ENCODE assay signal across 9 mouse cellular contexts in genomic region chr1:51216292-51217050, GRCm38 (mm10).
DNase-seq lines count a peak whose midpoint lies in the region; ATAC-seq lines count a peak whose summit lies in the region.
"Had no signal": no experiment of that assay in that cellular context is flagged by ENCODE, and none has a peak within 500 bp of the region (broad histone marks: within the 10 kb centered on the region; RNA-seq: fewer than 3 reads in every experiment).

No protein-coding gene starts in this region.

- H3K27ac ChIP-seq in embryonic facial prominence, embryonic 14.5 days (replicated peaks; ENCODE audit: low read depth, low read length), result no peak overlapping the region
- H3K27ac ChIP-seq: limb, embryonic 12.5 days had no signal

- H3K4me2 ChIP-seq in embryonic facial prominence, embryonic 14.5 days (ENCODE audit: low read depth, low read length), result no peak overlapping the region
- H3K4me2 ChIP-seq: limb, embryonic 12.5 days had no signal

- no peak overlapping the region for H3K4me3 ChIP-seq in embryonic facial prominence, embryonic 14.5 days (ENCODE audit: low read depth, low read length)
- H3K4me3 ChIP-seq: limb, embryonic 12.5 days had no signal

- 63% methylated on average over 5 of the region's 5 CpGs for WGBS in embryonic facial prominence, embryonic 14.5 days

- H3K27me3 ChIP-seq in embryonic facial prominence, embryonic 14.5 days (replicated peaks; ENCODE audit: control insufficient read depth, insufficient read depth, low read length), result no peaks in the 10 kb centered on the region
- H3K27me3 ChIP-seq: limb, embryonic 12.5 days had no signal

- H3K36me3 ChIP-seq in embryonic facial prominence, embryonic 14.5 days (ENCODE audit: control insufficient read depth, insufficient read depth, low read length), result no peaks in the 10 kb centered on the region
- H3K36me3 ChIP-seq: G1E; limb, embryonic 12.5 days had no signal

- H3K9me3 ChIP-seq in embryonic facial prominence, embryonic 14.5 days (ENCODE audit: control insufficient read depth, low read length), result no peaks in the 10 kb centered on the region
- H3K9me3 ChIP-seq: G1E; limb, embryonic 12.5 days had no signal

- peak; percentile 91 for DNase-seq in heart, adult 11 months
- DNase-seq in heart, postnatal 4 days, result no peak
- DNase-seq in adipocyte (ENCODE audit: low spot score), result peak; percentile 59
- DNase-seq in embryonic facial prominence, embryonic 14.5 days (ENCODE audit: low spot score), result no peak
- peak; percentile 29 to 54 for DNase-seq in layer of hippocampus, postnatal 14 days (ENCODE audit: low spot score in 2 of 2)
- no peak for DNase-seq in embryo, embryonic 10 days (ENCODE audit: low spot score)
- DNase-seq in T-cell, adult 2 months (ENCODE audit: low spot score), result no peak

- no peaks in the 10 kb centered on the region for H3K4me1 ChIP-seq in embryonic facial prominence, embryonic 14.5 days (ENCODE audit: control insufficient read depth, insufficient read depth, low read length)
- H3K4me1 ChIP-seq: limb, embryonic 12.5 days had no signal

- peak; percentile 44 for ATAC-seq in embryonic facial prominence, embryonic 14.5 days (ENCODE audit: low read depth)

- H3K9ac ChIP-seq in embryonic facial prominence, embryonic 14.5 days (ENCODE audit: low read depth, low read length), result no peak overlapping the region
- H3K9ac ChIP-seq: limb, embryonic 12.5 days had no signal

Comparison
In these comparisons a context has a peak if more than half of its experiments do, and no peak if none do; other contexts are left out.
1. DNase-seq: peak in heart, adult 11 months (single experiment), adipocyte (single experiment) and layer of hippocampus, postnatal 14 days (2 of 2); none in heart, postnatal 4 days (single experiment), embryonic facial prominence, embryonic 14.5 days (single experiment), embryo, embryonic 10 days (single experiment) and T-cell, adult 2 months (single experiment).